Mouse (Mus musculus): Measurements from ENCODE around the gene 4933427D14Rik.

GRCm38 (mm10) chr11:72224865-72225264 is 17.6 kb upstream of the 4933427D14Rik start:
- no peak for TF ChIP-seq MAFK (IDR thresholded peaks at IDR 0.05; ENCODE audit: insufficient read depth, low read depth, low read length)
- no peak for TF ChIP-seq ZNF384 (IDR thresholded peaks at IDR 0.05; ENCODE audit: low read depth, low read length)

Measured in ES-E14 (cell line).